Comparison of ENCODE assay signal across 1 mouse cellular context in the genomic region with DNA sequence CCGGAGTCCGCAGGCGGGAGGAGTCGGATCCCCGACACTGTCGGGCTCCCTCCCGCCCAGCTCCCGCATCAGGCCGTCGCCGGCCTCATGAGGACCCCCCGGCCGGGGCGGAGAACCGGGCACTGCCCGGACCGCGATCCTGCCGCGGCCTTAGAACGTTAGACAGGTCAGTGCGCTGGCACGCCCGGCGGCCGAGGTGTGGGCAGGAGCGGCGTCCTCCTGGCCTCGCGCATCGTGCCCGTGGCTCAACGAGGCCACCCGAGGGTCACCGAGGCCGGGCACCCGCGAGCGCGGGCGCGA.
A peak's percentile ranks its signal among the peaks of the same experiment; 100 is the strongest.
TF ChIP-seq lines count a peak whose summit lies in the region.

No protein-coding gene starts in this region.

TF ChIP-seq in MEL, 35 proteins besides CTCF, POLR2A, EP300 and RAD21:
- no peak for TF ChIP-seq KAT2A (conservative IDR thresholded peaks at IDR 0.05; ENCODE audit: low read depth, low read length)
- TF ChIP-seq NELFE (IDR thresholded peaks at IDR 0.05; ENCODE audit: low read depth, low read length) = peak; percentile 35; the same call in 1 of the 2 replicates
- TF ChIP-seq NRF1 (IDR thresholded peaks at IDR 0.05; ENCODE audit: insufficient read depth, low read depth, low read length, poor library complexity, severe bottlenecking) = 0 out of 2 replicates have a peak, but pooled peaks have one; percentile 1
- 0 out of 2 replicates have a peak, but pooled peaks have one; percentile 86 for TF ChIP-seq UBTF (IDR thresholded peaks at IDR 0.05; ENCODE audit: borderline replicate concordance, insufficient read depth, low read depth, low read length)
